Mouse (Mus musculus): ENCODE data around the gene Spag16. TPM values are rescaled to one million over a fixed set of nuclear protein-coding genes. Genes with fewer than 3 reads are reported as not detected.

Spag16 gene
- polyA plus RNA-seq, 1 experiment = 4.5 TPM

GRCm38 (mm10) chr1:70078806-70079205 is 252.0 kb downstream of the Spag16 start:
- DNase-seq = no peak
- Histone ChIP-seq H3K4me3 (replicated peaks; ENCODE audit: extremely low read depth, low read depth, low read length) (no peak overlapping the region), H3K4me1 (ENCODE audit: control insufficient read depth, insufficient read depth, low read length) (no peaks in the 10 kb centered on the region)
- no peak for TF ChIP-seq POLR2A (IDR thresholded peaks at IDR 0.05; ENCODE audit: borderline replicate concordance, extremely low read depth, low read depth, low read length)
- TF ChIP-seq CTCF (IDR thresholded peaks at IDR 0.05; ENCODE audit: insufficient read depth, low read length) = no peak
- 37% methylated on average over 6 of the region's 6 CpGs for WGBS

GRCm38 (mm10) chr1:70082208-70082878 is 255.6 kb downstream of the Spag16 start:
- 60% methylated on average over 7 of the region's 7 CpGs for WGBS
- TF ChIP-seq CTCF (IDR thresholded peaks at IDR 0.05; ENCODE audit: insufficient read depth, low read length) = no peak
- no peak for DNase-seq
- Histone ChIP-seq H3K4me3 (replicated peaks; ENCODE audit: extremely low read depth, low read depth, low read length) (no peak overlapping the region), H3K4me1 (ENCODE audit: control insufficient read depth, insufficient read depth, low read length) (no peaks in the 10 kb centered on the region)

DNA sequence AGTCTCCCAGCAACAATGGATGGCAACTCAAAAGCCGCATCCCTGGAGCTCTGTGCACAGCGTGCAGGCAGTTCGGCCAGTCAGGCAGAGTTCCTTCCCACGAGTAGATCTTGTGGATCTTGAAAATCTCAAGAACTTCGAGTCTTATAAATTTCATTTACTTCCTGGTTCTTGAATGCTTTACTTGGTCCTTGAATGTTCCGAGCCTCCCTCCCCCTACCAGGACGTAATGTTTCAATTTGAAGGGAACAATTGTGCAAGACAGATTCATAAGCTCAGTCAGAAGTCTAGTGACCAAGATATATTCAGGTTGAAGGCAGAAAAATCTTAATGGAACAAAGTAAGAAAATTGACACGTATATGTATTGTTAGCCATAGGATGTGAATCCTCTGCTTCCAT is 277.9 kb downstream of the Spag16 start:
- TF ChIP-seq POLR2A (IDR thresholded peaks at IDR 0.05; ENCODE audit: borderline replicate concordance, extremely low read depth, low read depth, low read length) (no peak), CTCF (IDR thresholded peaks at IDR 0.05; ENCODE audit: insufficient read depth, low read length) (no peak)
- H3K4me1 ChIP-seq (ENCODE audit: control insufficient read depth, insufficient read depth, low read length) = no peaks in the 10 kb centered on the region
- 71% methylated on average over 8 of the region's 8 CpGs for WGBS
- no peak for DNase-seq
- no peak overlapping the region for H3K4me3 ChIP-seq (replicated peaks; ENCODE audit: extremely low read depth, low read depth, low read length)

DNA sequence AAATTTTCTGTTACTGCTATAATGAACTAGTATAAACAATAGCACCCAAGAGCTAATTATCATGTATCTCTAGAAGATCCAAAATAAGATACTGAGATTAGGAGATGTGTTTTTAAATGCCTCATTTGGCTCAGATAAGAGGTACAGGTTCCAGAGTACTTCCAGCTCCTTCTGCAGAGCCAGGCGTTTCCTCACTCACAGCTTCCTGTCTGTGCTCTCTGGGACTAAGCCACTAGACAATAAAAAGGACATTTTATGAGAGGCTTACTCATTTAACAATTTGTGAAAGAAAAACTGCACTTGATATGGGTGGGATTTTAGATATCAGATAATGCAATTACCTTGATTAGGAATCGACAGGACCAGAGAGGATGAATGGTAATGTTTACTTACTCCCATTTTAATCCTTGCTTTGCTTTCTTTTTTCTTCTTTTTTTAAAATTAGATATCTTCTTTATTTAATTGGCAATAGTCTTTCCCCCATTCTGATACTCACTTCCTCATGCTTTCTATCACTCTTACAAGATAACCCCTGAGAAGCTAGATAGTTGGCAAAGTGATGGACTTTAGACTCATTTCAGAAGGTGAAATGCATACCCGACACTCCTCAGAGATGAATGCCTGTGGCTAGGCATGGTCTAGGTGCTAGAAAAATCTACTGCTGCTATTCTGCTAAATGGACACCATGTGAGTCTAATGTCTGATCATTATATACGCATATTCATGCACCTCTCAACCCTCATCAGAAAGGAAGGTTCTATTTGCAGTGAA is 289.6 kb downstream of the Spag16 start:
- 70% methylated on average over 4 of the region's 4 CpGs for WGBS
- TF ChIP-seq CTCF (IDR thresholded peaks at IDR 0.05; ENCODE audit: insufficient read depth, low read length) (no peak), POLR2A (IDR thresholded peaks at IDR 0.05; ENCODE audit: borderline replicate concordance, extremely low read depth, low read depth, low read length) (no peak)
- Histone ChIP-seq H3K4me1 (ENCODE audit: control insufficient read depth, insufficient read depth, low read length) (no peaks in the 10 kb centered on the region), H3K4me3 (replicated peaks; ENCODE audit: extremely low read depth, low read depth, low read length) (no peak overlapping the region)
- no peak for DNase-seq

DNA sequence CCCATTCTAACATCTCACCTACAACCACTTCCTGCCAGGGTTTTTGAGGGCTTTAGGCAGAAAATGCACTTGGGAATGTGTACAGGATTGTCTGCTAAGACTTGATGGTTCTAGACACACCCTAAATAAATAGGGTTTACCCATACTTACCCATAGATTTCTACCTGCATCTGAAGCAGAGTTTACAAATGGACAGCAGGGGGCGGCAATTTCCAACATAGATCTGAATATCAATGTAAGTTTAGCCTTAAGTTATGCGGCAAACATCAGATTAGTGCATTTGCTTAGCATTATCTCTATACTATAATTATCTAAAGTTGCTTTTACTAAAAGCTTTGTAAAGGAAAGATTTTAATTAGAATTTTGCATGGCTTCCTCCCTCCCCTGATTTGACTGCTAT is 301.3 kb downstream of the Spag16 start:
- Histone ChIP-seq H3K4me3 (replicated peaks; ENCODE audit: extremely low read depth, low read depth, low read length) (no peak overlapping the region), H3K4me1 (ENCODE audit: control insufficient read depth, insufficient read depth, low read length) (no peaks in the 10 kb centered on the region)
- 45% methylated on average over 2 of the region's 2 CpGs for WGBS
- DNase-seq = no peak
- TF ChIP-seq CTCF (IDR thresholded peaks at IDR 0.05; ENCODE audit: insufficient read depth, low read length) (no peak), POLR2A (IDR thresholded peaks at IDR 0.05; ENCODE audit: borderline replicate concordance, extremely low read depth, low read depth, low read length) (no peak)

DNA sequence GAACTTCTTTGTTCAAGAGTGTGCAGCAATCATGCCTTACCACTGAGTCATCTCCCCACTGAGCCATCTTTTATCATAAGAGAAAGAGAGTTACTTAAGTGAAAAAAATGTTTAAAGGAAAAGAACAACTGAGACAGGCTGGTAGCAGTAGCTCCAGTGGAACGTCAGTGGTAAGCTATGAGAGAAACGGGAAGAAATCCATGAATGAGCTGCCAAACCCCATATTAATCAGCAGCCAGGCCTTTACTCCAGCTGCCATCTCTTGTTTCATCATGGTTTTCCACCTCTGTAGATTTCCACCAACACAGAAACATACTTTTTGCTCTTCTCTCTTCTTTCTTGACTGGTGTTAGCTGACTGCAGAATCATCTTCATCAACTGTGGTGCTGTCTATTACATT is 308.8 kb downstream of the Spag16 start:
- 66% methylated on average over 2 of the region's 2 CpGs for WGBS
- Histone ChIP-seq H3K4me1 (ENCODE audit: control insufficient read depth, insufficient read depth, low read length) (no peaks in the 10 kb centered on the region), H3K4me3 (replicated peaks; ENCODE audit: extremely low read depth, low read depth, low read length) (no peak overlapping the region)
- no peak for TF ChIP-seq POLR2A (IDR thresholded peaks at IDR 0.05; ENCODE audit: borderline replicate concordance, extremely low read depth, low read depth, low read length)
- TF ChIP-seq CTCF (IDR thresholded peaks at IDR 0.05; ENCODE audit: insufficient read depth, low read length) = no peak
- DNase-seq = no peak

GRCm38 (mm10) chr1:70165343-70166158 is 338.8 kb downstream of the Spag16 start:
- Histone ChIP-seq H3K4me3 (replicated peaks; ENCODE audit: extremely low read depth, low read depth, low read length) (no peak overlapping the region), H3K4me1 (ENCODE audit: control insufficient read depth, insufficient read depth, low read length) (no peaks in the 10 kb centered on the region)
- DNase-seq = no peak
- 42% methylated on average over 3 of the region's 3 CpGs for WGBS
- TF ChIP-seq CTCF (IDR thresholded peaks at IDR 0.05; ENCODE audit: insufficient read depth, low read length) = no peak
- no peak for TF ChIP-seq POLR2A (IDR thresholded peaks at IDR 0.05; ENCODE audit: borderline replicate concordance, extremely low read depth, low read depth, low read length)

DNA sequence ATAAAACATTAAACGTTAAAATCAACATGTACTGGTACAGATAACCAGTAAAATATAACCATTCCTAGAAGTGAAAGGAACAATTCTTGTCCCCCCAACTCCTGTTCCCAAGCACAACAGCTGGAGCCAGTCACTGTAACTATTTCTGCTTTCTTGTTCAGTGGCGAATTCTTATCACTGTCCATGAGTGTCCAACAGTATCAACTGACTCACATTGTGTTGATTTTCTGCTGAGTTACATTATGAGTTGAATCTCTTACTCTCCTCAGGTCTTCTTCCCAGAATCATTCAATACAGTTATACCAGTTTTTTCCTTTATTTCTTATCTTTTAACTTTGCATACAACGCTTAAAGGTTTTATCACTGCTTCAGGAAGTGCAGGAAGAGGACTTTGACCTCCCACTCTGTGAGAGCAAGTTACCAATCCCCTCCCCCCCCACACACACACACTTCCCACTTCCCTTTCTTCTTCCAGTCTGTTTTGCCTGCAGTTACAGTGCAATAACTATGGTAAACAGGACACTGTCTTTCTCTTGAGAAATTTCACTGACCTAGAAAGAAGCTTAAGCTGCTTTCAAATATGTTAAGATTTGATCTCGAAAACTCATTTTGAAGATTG is 353.5 kb downstream of the Spag16 start:
- DNase-seq = no peak
- Histone ChIP-seq H3K4me3 (replicated peaks; ENCODE audit: extremely low read depth, low read depth, low read length) (no peak overlapping the region), H3K4me1 (ENCODE audit: control insufficient read depth, insufficient read depth, low read length) (no peaks in the 10 kb centered on the region)
- TF ChIP-seq POLR2A (IDR thresholded peaks at IDR 0.05; ENCODE audit: borderline replicate concordance, extremely low read depth, low read depth, low read length) (no peak), CTCF (IDR thresholded peaks at IDR 0.05; ENCODE audit: insufficient read depth, low read length) (no peak)
- 36% methylated on average over 4 of the region's 4 CpGs for WGBS

GRCm38 (mm10) chr1:70264815-70265214 is 438.0 kb downstream of the Spag16 start:
- DNase-seq = no peak
- TF ChIP-seq POLR2A (IDR thresholded peaks at IDR 0.05; ENCODE audit: borderline replicate concordance, extremely low read depth, low read depth, low read length) = no peak
- H3K4me1 ChIP-seq (ENCODE audit: control insufficient read depth, insufficient read depth, low read length) = no peaks in the 10 kb centered on the region
- no peak overlapping the region for H3K4me3 ChIP-seq (replicated peaks; ENCODE audit: extremely low read depth, low read depth, low read length)
- 73% methylated on average over 9 of the region's 9 CpGs for WGBS
